Mouse (Mus musculus): ENCODE data around the gene Atoh8. TPM values are rescaled to one million over a fixed set of nuclear protein-coding genes. Genes with fewer than 3 reads are reported as not detected.

Atoh8 gene
- 1 to 10 TPM; 4.0 to 4.6 TPM for total RNA-seq (2021)
- long read RNA-seq, experiment 1, partial matches to known transcripts, result 0 of 4 reads
- long read RNA-seq, experiment 1, other reads (novel, unspliced or antisense), result 1 of 4 reads
- long read RNA-seq, experiment 2, transcript Atoh8-201 (3 exons, 2,355 nt), result major isoform, 8 of 8 reads
- long read RNA-seq, experiment 2, partial matches to known transcripts, result 0 of 8 reads
- long read RNA-seq, experiment 2, other reads (novel, unspliced or antisense), result 0 of 8 reads

- DNase-seq, result peak; percentile 65
Measured at GRCm38 (mm10) chr6:72235098-72235806, at the start of gene Atoh8. Gene Atoh8, minus strand, starts transcription at chr6:72235577.

DNA sequence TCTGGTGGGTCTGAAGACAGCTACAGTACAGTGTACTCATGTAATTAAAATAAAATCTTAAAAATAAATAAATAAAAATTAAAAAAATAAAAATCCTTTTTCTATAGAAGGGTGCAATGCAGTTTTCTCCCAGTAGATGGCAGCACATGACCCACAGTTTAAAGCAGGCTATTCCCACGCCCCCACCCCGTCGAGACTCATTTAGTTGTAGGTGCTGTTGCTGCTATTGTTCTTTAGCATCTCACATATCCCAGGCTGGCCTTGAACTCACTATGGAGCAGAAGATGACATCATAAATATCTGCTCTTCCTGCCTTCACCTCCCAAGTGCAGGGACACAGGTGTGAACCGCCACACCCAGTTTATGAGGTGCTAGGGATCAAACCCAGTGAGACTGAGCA is 48.5 kb upstream of the Atoh8 start:
- peak; percentile 53 for DNase-seq

GRCm38 (mm10) chr6:72280410-72280998 is 45.1 kb upstream of the Atoh8 start:
- no peak for DNase-seq

DNA sequence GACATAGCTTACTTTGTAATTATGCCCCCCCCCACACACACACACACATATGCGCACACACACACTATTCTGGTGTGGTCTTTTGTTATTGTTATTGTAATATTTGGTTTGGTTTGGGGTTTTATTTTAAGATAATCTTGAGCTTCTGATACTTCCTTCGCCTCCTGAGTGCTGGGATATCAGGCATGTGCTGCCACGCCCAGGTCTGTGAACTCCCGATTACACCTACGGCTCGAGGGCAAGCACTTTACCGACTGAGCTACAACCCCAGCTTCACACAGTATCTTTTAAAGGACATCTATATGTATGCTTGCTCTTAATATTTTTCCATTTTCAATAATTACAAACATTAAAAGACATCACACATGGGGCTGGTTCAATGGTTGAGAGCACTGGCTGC is 44.1 kb upstream of the Atoh8 start:
- no peak for DNase-seq

DNA sequence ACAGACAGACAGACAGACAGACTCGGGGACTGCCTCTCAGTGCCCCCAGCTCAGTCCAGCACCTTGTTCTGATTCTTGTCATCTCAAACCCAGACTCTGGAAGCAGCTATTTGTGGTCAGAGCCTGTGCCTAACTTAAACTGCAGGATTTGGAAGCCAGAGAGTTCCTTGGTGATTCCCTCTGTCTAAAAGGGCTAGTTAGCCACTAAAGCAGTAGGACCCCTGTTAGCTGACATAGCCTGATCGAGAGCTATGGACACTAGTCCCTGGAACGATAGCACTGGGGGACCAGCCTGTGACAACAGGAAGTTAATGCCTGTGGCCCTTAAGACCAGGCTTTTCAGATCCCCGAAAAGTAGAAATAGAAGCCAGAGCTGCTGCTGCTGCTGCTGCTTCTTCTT is 43.5 kb upstream of the Atoh8 start:
- DNase-seq, result no peak

DNA sequence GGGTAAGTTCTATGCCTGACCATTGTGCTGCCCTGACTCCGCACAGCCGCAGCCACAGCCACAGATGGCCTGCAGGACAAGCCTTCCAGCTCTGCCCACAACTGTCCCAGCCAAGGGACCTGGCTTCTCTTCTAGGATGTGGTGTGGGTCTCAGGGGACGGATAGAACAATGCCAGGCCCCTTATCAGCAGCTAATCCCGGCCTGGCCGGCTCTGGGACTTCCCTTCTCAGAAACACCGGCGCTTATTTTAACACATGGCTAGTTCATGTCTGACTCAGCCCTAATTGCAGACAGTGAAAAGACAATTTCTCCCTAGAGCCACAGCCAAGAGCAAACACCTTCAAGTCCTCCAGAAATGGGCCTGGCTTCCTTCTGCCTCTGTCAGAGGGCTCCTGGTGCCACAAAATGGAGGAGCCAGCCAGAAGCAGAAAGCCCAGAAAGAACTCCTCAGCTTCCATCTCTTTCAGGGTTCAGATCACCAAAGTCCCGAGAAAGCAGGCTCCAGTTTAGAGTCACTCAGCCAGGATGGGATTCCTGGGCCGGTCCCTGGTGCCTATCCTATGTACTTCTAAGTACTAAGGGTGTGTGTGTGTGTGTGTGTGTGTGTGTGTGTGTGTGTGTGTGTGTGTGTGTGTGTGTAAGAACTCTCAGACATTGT is 42.3 kb upstream of the Atoh8 start:
- DNase-seq, result no peak

GRCm38 (mm10) chr6:72276972-72277441 is 41.6 kb upstream of the Atoh8 start:
- DNase-seq, result no peak

- DNase-seq, result no peak
Measured at GRCm38 (mm10) chr6:72276141-72276540, 40.8 kb upstream of the Atoh8 start.

DNA sequence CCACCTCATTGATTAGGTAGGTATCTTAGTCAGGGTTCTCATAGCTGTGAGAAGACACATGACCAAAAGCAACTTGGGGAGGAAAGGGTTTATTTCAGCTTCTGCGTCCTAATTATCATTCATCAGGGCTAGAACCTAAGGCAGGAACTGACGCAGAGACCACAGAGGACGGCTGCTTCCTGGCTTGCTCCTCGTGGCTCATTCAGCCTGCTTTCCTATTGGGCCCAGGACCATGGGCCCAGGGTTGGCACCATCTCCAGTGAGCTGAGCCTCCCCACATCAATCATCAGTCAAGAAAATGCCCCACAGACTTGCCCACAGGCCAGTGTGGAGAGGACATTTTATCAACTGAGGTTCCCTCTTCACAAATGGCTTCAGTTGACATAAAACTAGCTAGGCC is 40.1 kb upstream of the Atoh8 start:
- DNase-seq, result no peak

DNA sequence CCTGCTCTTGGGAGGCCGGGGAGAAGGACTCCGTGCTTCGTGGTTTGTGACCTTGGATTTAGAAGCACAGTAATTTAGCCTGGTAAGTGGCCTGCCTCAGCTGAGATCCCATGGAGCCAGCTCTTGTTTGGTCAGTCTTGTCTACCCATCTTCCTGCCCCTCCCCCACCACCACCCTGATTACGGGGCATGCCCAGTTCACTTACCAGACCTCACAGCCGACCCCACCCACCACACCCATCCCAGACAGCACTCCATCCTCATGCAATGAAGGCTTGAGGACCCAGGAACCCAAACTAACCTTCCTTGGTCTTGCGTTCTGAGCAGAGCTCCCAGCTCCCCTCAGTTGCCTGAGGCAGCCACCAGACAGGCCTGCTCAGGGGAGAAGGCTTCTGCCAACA is 37.8 kb upstream of the Atoh8 start:
- DNase-seq, result no peak

DNA sequence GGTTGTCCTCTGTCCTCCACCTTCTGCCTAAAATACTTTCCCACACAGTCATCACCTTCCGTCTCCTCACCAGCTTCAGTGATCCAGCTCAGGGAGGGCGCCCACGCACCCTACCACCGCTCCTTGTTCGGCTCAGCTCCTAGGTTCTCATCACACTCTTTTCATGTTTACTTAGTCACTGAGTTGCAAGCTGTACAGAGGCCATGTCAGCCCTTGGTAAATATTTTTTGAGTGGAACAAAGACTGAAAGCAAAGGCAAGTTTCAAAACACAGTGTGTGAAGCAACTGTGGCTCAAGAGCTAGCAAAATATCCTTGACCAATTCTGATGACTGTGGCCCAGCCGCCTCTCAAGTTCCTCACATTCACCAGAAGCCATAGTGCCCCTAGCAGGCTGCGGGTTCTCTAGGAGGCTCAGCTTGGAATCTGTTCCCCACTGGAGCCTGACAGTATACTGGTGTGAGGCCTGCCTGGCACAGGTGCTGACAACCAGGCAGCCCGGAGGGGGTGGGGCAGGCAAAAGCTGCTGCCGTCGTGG is 36.9 kb upstream of the Atoh8 start:
- DNase-seq, result no peak

DNA sequence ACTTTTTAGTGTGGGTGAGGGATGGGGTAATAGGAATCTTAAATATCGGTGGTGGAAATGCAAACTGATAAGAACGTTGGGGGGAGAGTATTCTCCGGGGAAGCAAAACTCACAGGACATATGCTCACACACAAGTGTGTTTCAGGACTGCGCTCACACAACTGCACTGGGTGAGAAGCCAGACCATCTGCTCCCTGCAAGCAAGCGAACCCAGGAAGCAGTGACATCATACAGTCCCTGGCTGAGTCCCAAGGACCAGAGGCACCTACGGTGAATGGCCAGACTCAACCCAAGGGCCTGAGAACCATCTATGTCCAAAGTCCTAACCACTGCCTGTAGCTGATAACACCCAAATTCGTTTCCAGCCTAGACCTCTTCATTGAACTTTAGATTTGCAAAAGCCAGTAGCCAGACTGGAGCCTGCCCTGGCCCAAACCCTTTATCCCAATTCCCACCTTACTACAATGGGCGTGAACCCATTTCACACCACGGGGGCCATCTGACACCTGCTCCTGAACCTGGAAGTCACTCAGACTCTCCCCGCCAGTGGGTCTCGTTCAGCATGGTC is 35.7 kb upstream of the Atoh8 start:
- no peak for DNase-seq

DNA sequence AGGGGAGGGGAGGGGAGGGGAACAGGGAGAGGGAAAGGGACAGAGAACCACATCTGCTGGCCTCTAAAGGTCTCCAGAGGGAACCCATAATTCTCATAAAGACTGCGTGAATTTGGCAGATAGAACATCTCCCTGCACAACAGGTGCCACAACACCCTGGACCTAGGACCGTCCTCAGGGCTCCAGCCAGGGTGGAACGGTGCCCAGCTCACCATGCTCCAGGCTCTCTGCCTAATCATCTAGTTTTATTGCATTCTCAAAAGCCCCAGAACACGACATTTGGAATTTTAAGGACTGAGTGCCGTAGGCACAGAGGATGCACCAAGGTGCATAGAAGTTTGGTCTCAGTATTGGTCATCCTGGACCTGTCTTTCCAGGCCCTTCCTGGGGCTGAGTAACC is 34.9 kb upstream of the Atoh8 start:
- no peak for DNase-seq

DNA sequence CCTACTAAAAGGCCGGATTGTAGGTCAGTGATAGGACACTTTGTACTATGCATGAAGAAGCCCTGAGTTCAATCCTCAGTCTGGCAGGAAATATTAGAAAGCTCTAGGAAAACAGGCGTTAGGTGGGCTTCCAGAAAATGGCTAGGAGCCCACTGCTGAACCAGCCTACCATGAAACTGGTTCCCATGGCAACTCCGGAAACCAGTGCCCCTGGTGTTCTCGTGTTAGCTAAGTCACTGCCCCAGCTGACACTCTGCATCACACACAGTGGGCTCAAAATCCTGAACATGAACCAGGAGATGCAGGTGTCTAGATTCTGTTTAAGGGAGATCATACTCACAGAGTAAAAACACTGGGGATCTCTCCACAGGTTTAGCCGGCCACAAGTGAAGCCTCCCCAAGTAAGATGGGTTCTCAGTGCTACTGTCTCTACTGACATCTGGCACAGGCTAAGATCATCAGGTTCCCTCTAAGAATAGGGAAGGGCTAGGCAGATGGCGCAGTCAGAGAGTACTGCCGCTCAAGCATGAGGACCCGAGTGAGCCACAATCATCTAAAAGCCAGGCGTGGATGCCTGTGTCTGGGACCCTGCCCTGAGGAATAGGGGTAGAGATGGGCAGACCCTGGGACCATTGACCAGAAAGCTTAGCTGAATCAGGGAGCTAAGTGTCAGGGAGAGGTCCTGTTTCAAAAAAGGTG is 32.9 kb upstream of the Atoh8 start:
- no peak for DNase-seq

- no peak for DNase-seq
Measured at GRCm38 (mm10) chr6:72265664-72266063, 30.3 kb upstream of the Atoh8 start.

DNA sequence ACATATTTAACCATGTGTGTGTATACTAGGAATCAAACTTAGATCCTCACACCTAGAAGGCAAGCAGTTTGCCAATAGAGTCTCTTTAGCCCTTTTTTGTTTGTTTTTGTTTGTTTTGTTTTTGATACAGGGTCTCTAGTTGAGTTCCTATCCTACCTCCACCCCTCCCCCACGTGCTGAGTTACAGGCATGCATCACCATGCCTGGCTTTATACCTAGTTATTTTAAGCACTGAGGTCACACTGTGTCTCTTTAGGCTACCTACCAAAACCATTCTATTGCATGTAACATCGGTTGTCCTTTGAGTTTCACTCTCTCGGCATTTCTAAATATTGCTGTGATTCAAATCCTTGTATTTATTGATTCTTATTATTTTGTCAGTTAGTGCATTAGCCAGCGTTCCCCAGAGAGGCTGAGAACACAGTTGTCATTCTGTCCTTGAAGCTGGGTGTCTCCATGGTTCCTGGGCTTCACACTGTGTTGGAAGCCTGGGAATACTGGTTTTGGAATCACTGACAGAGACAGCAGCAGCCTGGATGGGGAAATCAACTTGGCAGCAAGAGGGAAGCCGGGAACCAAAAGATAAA is 28.4 kb upstream of the Atoh8 start:
- no peak for DNase-seq

DNA sequence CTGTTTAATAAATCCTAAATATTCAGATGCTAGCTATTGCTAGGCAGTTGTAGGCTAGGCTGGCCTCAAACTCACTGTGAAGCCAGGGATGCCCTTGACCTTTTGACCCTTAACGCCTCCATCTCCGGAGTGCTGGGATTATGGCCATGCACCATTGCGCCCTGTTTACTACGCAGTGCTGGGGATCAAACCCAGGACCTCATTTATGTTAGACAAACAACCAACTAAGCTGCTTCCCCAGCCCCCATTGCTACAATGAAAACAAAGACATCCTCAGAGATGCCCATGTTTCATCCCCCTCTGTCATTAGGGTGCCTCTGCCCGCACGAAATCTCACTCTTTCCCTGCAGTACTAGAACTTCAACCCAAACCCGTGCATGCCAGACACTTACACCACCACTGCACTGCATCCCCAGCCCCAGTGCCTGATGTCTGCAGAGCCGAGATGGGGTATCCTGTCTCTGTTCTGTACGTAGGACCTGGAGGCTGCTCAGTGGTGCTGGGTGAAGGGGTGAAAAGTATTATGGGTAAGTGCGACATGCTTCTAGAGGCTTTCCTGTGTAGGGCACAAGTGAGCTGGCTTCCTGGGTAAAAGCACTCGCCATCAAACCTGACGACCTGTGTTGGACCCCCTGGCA is 26.4 kb upstream of the Atoh8 start:
- DNase-seq, result no peak

GRCm38 (mm10) chr6:72260981-72261682 is 25.8 kb upstream of the Atoh8 start:
- peak; percentile 98 for DNase-seq

DNA sequence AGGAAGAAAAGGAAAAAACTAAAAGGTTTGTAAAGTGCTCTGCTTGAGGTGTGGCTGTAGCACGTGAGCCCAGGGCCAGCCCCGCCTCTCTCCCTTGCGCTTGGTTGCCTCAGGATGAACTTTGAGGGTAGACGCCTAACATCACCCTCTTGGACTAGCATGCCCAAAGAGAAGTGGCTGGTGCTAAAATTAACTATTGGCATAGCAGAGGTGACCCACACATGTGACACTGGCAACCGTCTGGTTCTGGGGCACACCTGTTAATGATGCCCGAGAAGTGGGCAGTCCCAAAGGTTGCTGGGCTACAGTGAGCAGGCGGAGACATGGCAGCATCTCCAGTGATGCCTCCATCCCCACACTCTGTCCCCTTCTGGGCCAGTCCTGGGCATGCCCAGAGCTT is 24.1 kb upstream of the Atoh8 start:
- no peak for DNase-seq

- DNase-seq, result no peak
Measured at GRCm38 (mm10) chr6:72255294-72255693, 19.9 kb upstream of the Atoh8 start.

Measured in gastrocnemius, postnatal 10 days (tissue).